Mouse (Mus musculus): ENCODE data around the gene Sgms1. TPM values are rescaled to one million over a fixed set of nuclear protein-coding genes. Genes with fewer than 3 reads are reported as not detected.

Gene Sgms1
- polyA plus RNA-seq, 1 experiment from 2014 or later: 50.8 TPM

GRCm38 (mm10) chr19:32129281-32129680 lies 260.2 kb downstream of the Sgms1 start:
- H3K9ac ChIP-seq (ENCODE audit: low read depth, low read length): no peak overlapping the region
- no peak for ATAC-seq (ENCODE audit: low FRiP score, low TSS enrichment)
- no peaks in the 10 kb centered on the region for H3K4me1 ChIP-seq (ENCODE audit: control insufficient read depth, insufficient read depth, low read length)
- peaks cover 7% of the 10 kb centered on the region; the same call in 1 of the 2 replicates for H3K36me3 ChIP-seq (ENCODE audit: control insufficient read depth, insufficient read depth, low read length)
- H3K4me3 ChIP-seq (ENCODE audit: low read length): no peak overlapping the region
- H3K27me3 ChIP-seq (ENCODE audit: control insufficient read depth, insufficient read depth, low read length): no peaks in the 10 kb centered on the region
- no peak overlapping the region for H3K27ac ChIP-seq (ENCODE audit: low read depth, low read length)
- no peak overlapping the region for H3K4me2 ChIP-seq (replicated peaks; ENCODE audit: low read depth, low read length)
- 93% methylated on average over 8 of the region's 8 CpGs for WGBS
- H3K9me3 ChIP-seq (ENCODE audit: control insufficient read depth, low read length): no peaks in the 10 kb centered on the region

- H3K4me2 ChIP-seq (replicated peaks; ENCODE audit: low read depth, low read length): no peak overlapping the region
- H3K4me3 ChIP-seq (ENCODE audit: low read length): no peak overlapping the region
- no peak overlapping the region for H3K9ac ChIP-seq (ENCODE audit: low read depth, low read length)
- peaks cover 9% of the 10 kb centered on the region; the same call in 1 of the 2 replicates for H3K36me3 ChIP-seq (ENCODE audit: control insufficient read depth, insufficient read depth, low read length)
- H3K4me1 ChIP-seq (ENCODE audit: control insufficient read depth, insufficient read depth, low read length): no peaks in the 10 kb centered on the region
- peak; percentile 77 for ATAC-seq (ENCODE audit: low FRiP score, low TSS enrichment)
- H3K9me3 ChIP-seq (ENCODE audit: control insufficient read depth, low read length): no peaks in the 10 kb centered on the region
- 77% methylated on average over 10 of the region's 10 CpGs for WGBS
- no peak overlapping the region for H3K27ac ChIP-seq (ENCODE audit: low read depth, low read length)
- no peaks in the 10 kb centered on the region for H3K27me3 ChIP-seq (ENCODE audit: control insufficient read depth, insufficient read depth, low read length)
Measured at GRCm38 (mm10) chr19:32127180-32127850, 262.2 kb downstream of the Sgms1 start.

- Histone ChIP-seq H3K4me3 (ENCODE audit: low read length) (no peak overlapping the region), H3K27me3 (ENCODE audit: control insufficient read depth, insufficient read depth, low read length) (no peaks in the 10 kb centered on the region), H3K4me2 (replicated peaks; ENCODE audit: low read depth, low read length) (no peak overlapping the region), H3K9me3 (ENCODE audit: control insufficient read depth, low read length) (no peaks in the 10 kb centered on the region), H3K4me1 (ENCODE audit: control insufficient read depth, insufficient read depth, low read length) (0 out of 2 replicates have a peak, but pooled peaks cover 5% of the 10 kb centered on the region), H3K27ac (ENCODE audit: low read depth, low read length) (no peak overlapping the region), H3K9ac (ENCODE audit: low read depth, low read length) (no peak overlapping the region), H3K36me3 (ENCODE audit: control insufficient read depth, insufficient read depth, low read length) (peaks cover 9% of the 10 kb centered on the region; the same call in 1 of the 2 replicates)
- WGBS: 78% methylated on average over 9 of the region's 9 CpGs
- ATAC-seq (ENCODE audit: low FRiP score, low TSS enrichment): no peak
Measured at GRCm38 (mm10) chr19:32124155-32124554, 265.4 kb downstream of the Sgms1 start.

- Histone ChIP-seq H3K9me3 (ENCODE audit: control insufficient read depth, low read length) (no peaks in the 10 kb centered on the region), H3K9ac (ENCODE audit: low read depth, low read length) (no peak overlapping the region), H3K4me2 (replicated peaks; ENCODE audit: low read depth, low read length) (no peak overlapping the region), H3K36me3 (ENCODE audit: control insufficient read depth, insufficient read depth, low read length) (peaks cover 9% of the 10 kb centered on the region; the same call in 1 of the 2 replicates), H3K4me3 (ENCODE audit: low read length) (no peak overlapping the region), H3K27ac (ENCODE audit: low read depth, low read length) (no peak overlapping the region), H3K27me3 (ENCODE audit: control insufficient read depth, insufficient read depth, low read length) (no peaks in the 10 kb centered on the region), H3K4me1 (ENCODE audit: control insufficient read depth, insufficient read depth, low read length) (0 out of 2 replicates have a peak, but pooled peaks cover 5% of the 10 kb centered on the region)
- no peak for ATAC-seq (ENCODE audit: low FRiP score, low TSS enrichment)
- WGBS: 94% methylated on average over 5 of the region's 5 CpGs
Measured at GRCm38 (mm10) chr19:32123196-32123595, 266.3 kb downstream of the Sgms1 start.

GRCm38 (mm10) chr19:32120798-32121197 lies 268.7 kb downstream of the Sgms1 start:
- 34% methylated on average over 1 of the region's 1 CpGs for WGBS
- 0 out of 2 replicates have a peak, but pooled peaks cover 5% of the 10 kb centered on the region for H3K4me1 ChIP-seq (ENCODE audit: control insufficient read depth, insufficient read depth, low read length)
- ATAC-seq (ENCODE audit: low FRiP score, low TSS enrichment): peak; percentile 68; the same call in 1 of the 2 replicates
- no peak overlapping the region for H3K9ac ChIP-seq (ENCODE audit: low read depth, low read length)
- no peak overlapping the region for H3K4me3 ChIP-seq (ENCODE audit: low read length)
- no peak overlapping the region for H3K27ac ChIP-seq (ENCODE audit: low read depth, low read length)
- H3K9me3 ChIP-seq (ENCODE audit: control insufficient read depth, low read length): no peaks in the 10 kb centered on the region
- H3K27me3 ChIP-seq (ENCODE audit: control insufficient read depth, insufficient read depth, low read length): no peaks in the 10 kb centered on the region
- H3K36me3 ChIP-seq (ENCODE audit: control insufficient read depth, insufficient read depth, low read length): peaks cover 9% of the 10 kb centered on the region; the same call in 1 of the 2 replicates
- H3K4me2 ChIP-seq (replicated peaks; ENCODE audit: low read depth, low read length): no peak overlapping the region

- 79% methylated on average over 2 of the region's 2 CpGs for WGBS
- H3K27ac ChIP-seq (ENCODE audit: low read depth, low read length): no peak overlapping the region
- no peak for ATAC-seq (ENCODE audit: low FRiP score, low TSS enrichment)
Measured at GRCm38 (mm10) chr19:32119666-32120065, 269.8 kb downstream of the Sgms1 start.

GRCm38 (mm10) chr19:32118496-32118895 lies 271.0 kb downstream of the Sgms1 start:
- Histone ChIP-seq H3K4me1 (ENCODE audit: control insufficient read depth, insufficient read depth, low read length) (0 out of 2 replicates have a peak, but pooled peaks cover 5% of the 10 kb centered on the region), H3K27ac (ENCODE audit: low read depth, low read length) (no peak overlapping the region), H3K4me3 (ENCODE audit: low read length) (no peak overlapping the region), H3K9me3 (ENCODE audit: control insufficient read depth, low read length) (no peaks in the 10 kb centered on the region), H3K9ac (ENCODE audit: low read depth, low read length) (no peak overlapping the region), H3K27me3 (ENCODE audit: control insufficient read depth, insufficient read depth, low read length) (no peaks in the 10 kb centered on the region), H3K4me2 (replicated peaks; ENCODE audit: low read depth, low read length) (no peak overlapping the region), H3K36me3 (ENCODE audit: control insufficient read depth, insufficient read depth, low read length) (no peaks in the 10 kb centered on the region)
- WGBS: 74% methylated on average over 3 of the region's 3 CpGs
- ATAC-seq (ENCODE audit: low FRiP score, low TSS enrichment): no peak

More at GRCm38 (mm10) chr19:32119666-32120065, 269.8 kb downstream of the Sgms1 start:
- Histone ChIP-seq H3K9ac (ENCODE audit: low read depth, low read length) (no peak overlapping the region), H3K36me3 (ENCODE audit: control insufficient read depth, insufficient read depth, low read length) (peaks cover 2% of the 10 kb centered on the region; the same call in 1 of the 2 replicates), H3K4me2 (replicated peaks; ENCODE audit: low read depth, low read length) (no peak overlapping the region), H3K27me3 (ENCODE audit: control insufficient read depth, insufficient read depth, low read length) (no peaks in the 10 kb centered on the region), H3K4me1 (ENCODE audit: control insufficient read depth, insufficient read depth, low read length) (0 out of 2 replicates have a peak, but pooled peaks cover 5% of the 10 kb centered on the region), H3K9me3 (ENCODE audit: control insufficient read depth, low read length) (no peaks in the 10 kb centered on the region), H3K4me3 (ENCODE audit: low read length) (no peak overlapping the region)

- Histone ChIP-seq H3K27ac (ENCODE audit: low read depth, low read length) (no peak overlapping the region), H3K36me3 (ENCODE audit: control insufficient read depth, insufficient read depth, low read length) (no peaks in the 10 kb centered on the region), H3K4me3 (ENCODE audit: low read length) (no peak overlapping the region), H3K27me3 (ENCODE audit: control insufficient read depth, insufficient read depth, low read length) (no peaks in the 10 kb centered on the region), H3K9me3 (ENCODE audit: control insufficient read depth, low read length) (no peaks in the 10 kb centered on the region), H3K4me2 (replicated peaks; ENCODE audit: low read depth, low read length) (no peak overlapping the region), H3K4me1 (ENCODE audit: control insufficient read depth, insufficient read depth, low read length) (0 out of 2 replicates have a peak, but pooled peaks cover 7% of the 10 kb centered on the region), H3K9ac (ENCODE audit: low read depth, low read length) (no peak overlapping the region)
- 85% methylated on average over 6 of the region's 6 CpGs for WGBS
- ATAC-seq (ENCODE audit: low FRiP score, low TSS enrichment): no peak
Measured at GRCm38 (mm10) chr19:32117484-32118018, 272.0 kb downstream of the Sgms1 start.
